Mouse (Mus musculus) brain, embryonic 14.5 days (tissue): ENCODE data around the gene Apaf1.

Experiments
- CTCF ChIP-seq: fragments of 200-500 bp; IDR thresholded peaks from 2 replicates; pipeline ENCODE4 v1.5.1; 2012; ENCODE audit warnings: inconsistent platforms, mild to moderate bottlenecking, moderate library complexity, borderline replicate concordance; ENCODE audit not compliant: insufficient read depth, insufficient read length; ENCODE audit errors: extremely low read depth
- POLR2A ChIP-seq: fragments of 200-500 bp; IDR thresholded peaks from 2 replicates; pipeline ENCODE4 v1.6.1; 2012; ENCODE audit warnings: mild to moderate bottlenecking, inconsistent platforms, borderline replicate concordance; ENCODE audit not compliant: poor library complexity, insufficient read depth, insufficient read length, severe bottlenecking; ENCODE audit errors: extremely low read depth

DNA sequence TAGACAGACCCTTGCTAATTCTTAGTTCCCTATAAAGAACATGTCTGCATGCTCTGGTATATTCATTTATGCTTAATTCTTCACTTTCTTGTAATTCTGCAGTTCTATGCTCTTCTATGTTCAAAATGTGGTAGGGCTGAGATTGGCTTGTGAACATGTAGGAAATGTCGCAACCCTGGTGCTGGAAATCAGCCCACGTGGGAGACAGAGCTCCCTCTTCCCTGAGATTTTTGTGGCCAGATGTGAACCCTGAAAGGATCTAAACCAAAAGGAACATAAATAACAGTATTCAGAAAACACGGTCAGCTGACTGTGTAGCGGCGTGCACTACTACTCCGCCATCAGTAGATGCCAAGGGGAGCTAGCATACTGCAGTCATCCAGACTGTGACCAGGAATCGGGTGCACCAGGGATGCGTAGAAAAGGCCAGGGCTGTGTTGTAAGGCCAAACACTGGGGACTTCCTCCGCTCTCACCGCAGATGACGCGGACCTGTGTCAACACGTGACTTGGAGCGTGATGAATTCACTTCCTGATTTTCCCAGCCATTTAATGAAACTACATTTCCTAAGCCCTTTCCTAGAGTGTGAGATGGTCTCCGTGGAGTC, 129.4 kb downstream of the Apaf1 start:
- TF ChIP-seq CTCF (no peak), POLR2A (no peak)
